Mouse (Mus musculus): ENCODE data around the gene Sprr2j-ps. TPM values are rescaled to one million over a fixed set of nuclear protein-coding genes. Genes with fewer than 3 reads are reported as not detected.

Gene Sprr2j-ps
- polyA plus RNA-seq (2017; shearing (Covaris generic)): 1 to 10 TPM in 1 of 2 experiments, not detected in 1; 1.0 TPM

DNA sequence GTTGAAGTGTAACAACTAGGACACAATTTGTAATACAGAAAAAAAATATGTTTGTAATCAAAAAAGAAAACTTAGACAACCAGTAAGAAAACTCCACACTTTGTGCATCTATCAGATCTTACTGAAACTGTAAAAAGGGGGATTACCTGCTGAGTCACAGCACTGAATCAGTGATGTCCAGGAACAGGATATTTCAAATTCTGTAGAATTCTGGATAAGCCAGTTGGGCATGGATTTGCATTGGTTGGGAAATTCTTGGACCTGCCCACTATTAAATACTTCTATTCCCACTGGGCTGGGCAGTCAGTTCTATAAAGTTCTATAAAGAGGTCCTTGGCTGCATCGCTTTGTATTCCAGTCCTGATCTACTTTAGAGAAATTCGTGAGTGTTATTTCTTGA is at the start of gene Sprr2j-ps:
Sprr2j-ps (plus strand) TSS at position 301 of the 400 bp plus-strand sequence.

DNA sequence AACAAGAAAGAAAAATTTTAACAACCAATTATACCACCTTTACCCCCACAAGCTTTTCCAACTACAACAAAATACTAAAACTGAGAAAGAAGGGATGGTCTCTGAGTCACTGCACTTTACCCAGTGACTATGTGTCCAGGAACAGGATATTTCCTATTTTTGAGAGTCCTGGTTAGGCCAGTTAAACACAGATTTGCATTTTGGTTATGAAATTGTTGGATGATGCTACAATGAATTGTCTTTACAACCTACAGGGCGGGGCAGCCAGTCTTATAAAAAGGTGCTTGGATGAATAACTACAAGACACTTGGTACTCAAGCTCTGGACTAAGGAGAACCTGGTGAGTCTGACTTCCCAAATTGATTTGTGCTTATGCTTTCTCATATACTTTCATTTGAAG is 32.5 kb upstream of the Sprr2j-ps start, which contains the start of gene Sprr2h:
Sprr2h (plus strand) TSS at position 301 of the 400 bp plus-strand sequence.

DNA sequence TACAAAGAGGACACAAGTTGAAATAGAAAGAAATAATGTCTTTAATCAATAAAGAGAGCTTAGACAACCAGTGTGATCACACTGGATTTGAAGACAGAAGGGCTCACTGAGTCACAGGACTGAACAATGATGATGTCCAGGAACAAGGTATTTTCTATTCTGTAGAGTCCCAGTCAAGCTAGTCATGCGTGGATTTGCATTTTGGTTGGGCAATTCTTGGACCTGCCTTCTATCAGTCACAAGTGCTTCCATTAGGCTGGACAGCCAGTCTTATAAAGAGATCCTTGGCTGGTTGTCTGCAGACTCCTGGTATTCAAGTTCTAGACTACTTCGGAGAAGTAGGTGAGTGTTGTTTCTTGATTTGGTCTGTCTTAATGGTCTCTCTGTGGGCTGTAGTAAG is 10.2 kb upstream of the Sprr2j-ps start, which contains the start of gene Sprr2i:
Sprr2i (plus strand) TSS at position 301 of the 400 bp plus-strand sequence.

DNA sequence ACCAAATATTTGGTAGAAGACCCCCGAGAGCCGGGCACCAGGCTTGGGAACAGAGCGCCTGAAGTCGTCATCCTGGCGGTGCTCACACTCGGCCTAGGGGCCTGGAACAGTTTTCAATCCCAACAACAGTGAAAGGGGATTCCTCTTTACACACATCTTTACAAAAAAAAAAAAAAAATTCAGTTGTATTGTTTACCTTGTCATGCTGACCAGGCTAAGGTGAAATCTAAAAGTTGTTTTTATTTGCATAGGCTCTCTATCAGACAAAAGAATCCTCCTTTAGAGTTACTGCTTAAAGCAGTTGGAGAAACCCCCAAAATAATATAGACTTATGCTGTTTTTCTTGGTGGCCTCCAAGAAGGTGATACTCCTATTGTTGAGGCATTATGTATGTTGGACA is 11.4 kb downstream of the Sprr2j-ps start, which contains the start of gene Gm9774:
Gm9774 (minus strand) TSS at position 101 of the 400 bp plus-strand sequence.

DNA sequence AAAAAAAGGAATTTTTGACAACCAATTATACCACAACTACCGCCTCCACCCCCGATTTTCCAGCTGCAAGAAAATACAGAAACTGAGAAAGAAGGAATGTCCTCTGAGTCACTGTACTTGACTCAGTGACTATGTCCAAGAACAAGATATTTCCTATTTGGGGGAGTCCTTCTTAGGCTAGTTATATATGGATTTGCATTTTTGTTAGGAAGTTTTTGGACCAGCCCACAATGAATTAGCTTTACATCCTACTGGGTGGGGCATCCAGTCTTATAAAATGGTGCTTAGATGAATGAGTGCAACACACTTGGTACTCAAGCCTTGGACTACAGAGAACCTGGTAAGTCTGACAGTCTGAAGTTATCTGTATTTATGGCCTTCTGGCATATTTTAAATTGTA is 14.4 kb downstream of the Sprr2j-ps start, which contains the start of gene Sprr2k:
Sprr2k (plus strand) TSS at position 301 of the 400 bp plus-strand sequence.

DNA sequence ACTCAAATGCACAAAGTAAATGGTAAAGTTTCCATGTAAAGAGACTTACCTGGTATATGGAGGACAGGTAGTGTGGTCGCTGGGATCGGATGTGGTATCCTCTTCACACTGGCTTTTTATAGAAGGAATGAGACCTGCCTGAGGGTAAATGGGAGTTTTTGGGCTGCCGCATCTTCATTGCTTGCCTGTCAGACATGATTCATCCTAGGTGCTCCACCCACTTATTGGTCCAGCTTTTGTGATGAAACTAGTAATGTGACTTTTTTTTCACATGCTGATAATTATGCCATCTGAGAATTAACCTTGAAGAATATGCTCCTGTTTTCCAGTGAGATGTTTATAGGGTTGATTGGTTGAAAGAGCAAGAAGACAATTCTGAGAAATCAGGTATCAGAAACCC is 20.8 kb downstream of the Sprr2j-ps start, which contains the start of gene Sprr1b:
Sprr1b (minus strand) TSS at position 101 of the 400 bp plus-strand sequence.

DNA sequence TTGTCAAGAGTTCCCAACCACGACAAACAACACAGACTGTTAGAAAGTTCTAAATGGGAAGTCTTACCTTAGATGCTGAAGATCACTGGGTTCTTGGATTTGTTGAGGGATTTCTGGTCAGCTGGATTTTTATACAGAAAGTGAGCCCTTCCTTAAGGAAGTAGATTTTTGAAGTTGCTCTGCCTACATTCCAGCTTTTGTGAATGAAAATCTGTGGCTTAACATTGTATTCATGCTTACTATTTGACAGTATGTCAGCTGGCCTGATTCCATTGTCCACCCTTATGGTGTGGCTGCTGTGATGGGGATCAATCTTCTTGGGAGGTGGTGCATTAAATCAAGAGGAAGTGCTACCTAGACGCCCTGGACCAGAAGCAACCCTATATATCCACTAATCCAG is 40.7 kb downstream of the Sprr2j-ps start, which contains the start of gene Sprr3:
Sprr3 (minus strand) TSS at position 101 of the 400 bp plus-strand sequence.

Other genes with a start within 250 kb of the Sprr2j-ps start
- gene Sprr2a1, start 202.3 kb upstream of the Sprr2j-ps start, polyA plus RNA-seq (2017; shearing (Covaris generic)): not detected
- gene Sprr2a2, start 202.2 kb upstream of the Sprr2j-ps start, polyA plus RNA-seq (2017; shearing (Covaris generic)): under 1 TPM in 1 of 2 experiments, not detected in 1; 0.67 TPM
- not detected for gene Sprr2a3, start 132.7 kb upstream of the Sprr2j-ps start, polyA plus RNA-seq (2017; shearing (Covaris generic))
- not detected for gene Sprr2b, start 101.5 kb upstream of the Sprr2j-ps start, polyA plus RNA-seq (2017; shearing (Covaris generic))
- gene Sprr2d, start 78.9 kb upstream of the Sprr2j-ps start, polyA plus RNA-seq (2017; shearing (Covaris generic)): not detected
- under 1 TPM; 0.42 to 0.76 TPM for gene Sprr2e, start 65.9 kb upstream of the Sprr2j-ps start, polyA plus RNA-seq (2017; shearing (Covaris generic))
- gene Sprr2f, start 52.9 kb upstream of the Sprr2j-ps start, polyA plus RNA-seq (2017; shearing (Covaris generic)): not detected
- not detected for gene Sprr2h, start 32.4 kb upstream of the Sprr2j-ps start, polyA plus RNA-seq (2017; shearing (Covaris generic))
- gene Sprr2i, start 10.1 kb upstream of the Sprr2j-ps start, polyA plus RNA-seq (2017; shearing (Covaris generic)): not detected
- 10 to 100 TPM; 23.3 to 26.3 TPM for gene Gm9774, start 11.3 kb downstream of the Sprr2j-ps start, polyA plus RNA-seq (2017; shearing (Covaris generic))
- gene Sprr2k, start 14.5 kb downstream of the Sprr2j-ps start, polyA plus RNA-seq (2017; shearing (Covaris generic)): not detected
- not detected for gene Sprr1b, start 20.7 kb downstream of the Sprr2j-ps start, polyA plus RNA-seq (2017; shearing (Covaris generic))
- not detected for gene Sprr3, start 40.6 kb downstream of the Sprr2j-ps start, polyA plus RNA-seq (2017; shearing (Covaris generic))
- gene Sprr1a, start 67.8 kb downstream of the Sprr2j-ps start, polyA plus RNA-seq (2017; shearing (Covaris generic)): not detected
- not detected for gene Sprr4, start 82.4 kb downstream of the Sprr2j-ps start, polyA plus RNA-seq (2017; shearing (Covaris generic))
- gene 2310046K23Rik, start 116.4 kb downstream of the Sprr2j-ps start, polyA plus RNA-seq (2017; shearing (Covaris generic)): not detected
- not detected for gene Ivl, start 155.7 kb downstream of the Sprr2j-ps start, polyA plus RNA-seq (2017; shearing (Covaris generic))
- gene Smcp, start 170.9 kb downstream of the Sprr2j-ps start, polyA plus RNA-seq (2017; shearing (Covaris generic)): not detected
- not detected for gene 2210017I01Rik, start 189.4 kb downstream of the Sprr2j-ps start, polyA plus RNA-seq (2017; shearing (Covaris generic))
- gene Lce6a, start 203.6 kb downstream of the Sprr2j-ps start, polyA plus RNA-seq (2017; shearing (Covaris generic)): not detected
- not detected for gene Lce1a1, start 230.2 kb downstream of the Sprr2j-ps start, polyA plus RNA-seq (2017; shearing (Covaris generic))
- not detected for gene Lce1b, start 238.8 kb downstream of the Sprr2j-ps start, polyA plus RNA-seq (2017; shearing (Covaris generic))

Measured in inflammation-experienced regulatory T-cells (primary cell).